Mouse (Mus musculus) CH12.LX (cell line): ENCODE measurements around the gene Cops4. TPM values are rescaled to one million over a fixed set of nuclear protein-coding genes. Genes with fewer than 3 reads are reported as not detected.

Source experiments
- DNase-seq: peaks from one replicate; pipeline ENCODE4 v3.0.0-alpha.2; 2013; ENCODE audit errors: extremely low read depth
- H3K27ac ChIP-seq: 2 replicates; pipeline ENCODE4 v1.5.1; 2012; ENCODE audit warnings: low read depth, mild to moderate bottlenecking, control low read depth, moderate library complexity; ENCODE audit not compliant: insufficient read depth
- H3K27me3 ChIP-seq: replicated peaks from 2 replicates; pipeline ENCODE3; 2012; ENCODE audit warnings: inconsistent platforms
- H3K36me3 ChIP-seq, 2 experiments: replicated peaks in 1 of 2; 2 replicates each; pipeline versions ENCODE3 to v1.6.1; 2012; ENCODE audit warnings: inconsistent platforms in 1 of 2, low read length in 1 of 2, mild to moderate bottlenecking in 1 of 2, mixed read lengths in 1 of 2, moderate library complexity in 1 of 2; ENCODE audit not compliant: control insufficient read depth in 1 of 2, insufficient read depth in 1 of 2
- H3K4me1 ChIP-seq, 2 experiments: 2 replicates each; pipeline ENCODE4 v1.6.1; 2012; ENCODE audit warnings: inconsistent platforms in 1 of 2, moderate library complexity in 1 of 2; ENCODE audit not compliant: insufficient read depth in 2 of 2, control insufficient read depth in 1 of 2
- H3K4me2 ChIP-seq: 2 replicates; pipeline ENCODE4 v1.6.1; 2012; ENCODE audit warnings: low read depth, mild to moderate bottlenecking, control low read depth; ENCODE audit not compliant: poor library complexity, insufficient read depth, severe bottlenecking
- H3K4me3 ChIP-seq, 3 experiments: fragments of 150-350 bp in 1 of 3; sonication (generic) in 1 of 3; replicated peaks in 1 of 3; 2 replicates each; pipeline versions ENCODE3 to v1.5.1; 2011 to 2012; ENCODE audit warnings: low read depth in 2 of 3, low read length in 2 of 3, mild to moderate bottlenecking in 2 of 3, moderate library complexity in 2 of 3, control low read depth in 1 of 3, improper control_type of control experiment in 1 of 3, inconsistent platforms in 1 of 3, mixed read lengths in 1 of 3; ENCODE audit not compliant: poor library complexity in 1 of 3
- H3K79me2 ChIP-seq: replicated peaks from 2 replicates; pipeline ENCODE4 v1.6.1; 2012; ENCODE audit warnings: mild to moderate bottlenecking, moderate library complexity; ENCODE audit not compliant: control insufficient read depth, poor library complexity, insufficient read depth, severe bottlenecking; ENCODE audit errors: extremely low read depth
- H3K9ac ChIP-seq: 2 replicates; pipeline ENCODE4 v1.6.1; 2012; ENCODE audit warnings: low read depth, mild to moderate bottlenecking, control low read depth, moderate library complexity; ENCODE audit not compliant: insufficient read depth
- H3K9me3 ChIP-seq: replicated peaks from 2 replicates; pipeline ENCODE3; 2012; ENCODE audit warnings: low read length, inconsistent platforms, mixed read lengths
- BHLHE40 ChIP-seq: IDR thresholded peaks from 2 replicates; pipeline ENCODE4 v1.6.1; 2011; ENCODE audit warnings: mild to moderate bottlenecking, low read depth, low read length, improper control_type of control experiment
- CHD1 ChIP-seq: IDR thresholded peaks from 2 replicates; pipeline ENCODE4 v1.6.1; 2012; ENCODE audit warnings: low read depth, low read length, improper control_type of control experiment, inconsistent platforms
- E2F4 ChIP-seq: IDR thresholded peaks from 2 replicates; pipeline ENCODE4 v1.6.1; 2011; ENCODE audit warnings: low read depth, low read length, improper control_type of control experiment; ENCODE audit not compliant: insufficient replicate concordance
- ELF1 ChIP-seq: IDR thresholded peaks from 2 replicates; pipeline ENCODE4 v1.6.1; 2014; ENCODE audit warnings: low read depth, mild to moderate bottlenecking, inconsistent platforms, low read length, improper control_type of control experiment
- EP300 ChIP-seq: IDR thresholded peaks from 2 replicates; pipeline ENCODE4 v1.6.1; 2011; ENCODE audit warnings: low read length, improper control_type of control experiment
- ETS1 ChIP-seq: conservative IDR thresholded peaks from 2 replicates; pipeline ENCODE4 v1.6.1; 2012; ENCODE audit warnings: low read depth, mild to moderate bottlenecking, inconsistent platforms, low read length, improper control_type of control experiment, moderate library complexity
- GABPA ChIP-seq: IDR thresholded peaks from 2 replicates; pipeline ENCODE4 v1.6.1; 2012; ENCODE audit warnings: low read depth, low read length, improper control_type of control experiment, inconsistent platforms; ENCODE audit not compliant: insufficient replicate concordance
- HCFC1 ChIP-seq: IDR thresholded peaks from 2 replicates; pipeline ENCODE4 v1.6.1; 2012; ENCODE audit warnings: low read depth, mild to moderate bottlenecking, inconsistent platforms, low read length, improper control_type of control experiment
- IRF4 ChIP-seq: IDR thresholded peaks from 2 replicates; pipeline ENCODE4 v1.6.1; 2014; ENCODE audit warnings: low read depth, mild to moderate bottlenecking, inconsistent platforms, low read length, improper control_type of control experiment
- JUND ChIP-seq: conservative IDR thresholded peaks from 2 replicates; pipeline ENCODE4 v1.6.1; 2011; ENCODE audit warnings: low read depth, low read length, improper control_type of control experiment
- MAZ ChIP-seq: IDR thresholded peaks from 2 replicates; pipeline ENCODE4 v1.6.1; 2012; ENCODE audit warnings: low read depth, mild to moderate bottlenecking, inconsistent platforms, low read length, improper control_type of control experiment, moderate library complexity
- MYC ChIP-seq: IDR thresholded peaks from 2 replicates; pipeline ENCODE4 v1.6.1; 2011; ENCODE audit warnings: low read depth, mild to moderate bottlenecking, improper control_type of control experiment, low read length
- POLR2A ChIP-seq: IDR thresholded peaks from 2 replicates; pipeline ENCODE4 v1.6.1; 2011; ENCODE audit warnings: low read depth, mild to moderate bottlenecking, improper control_type of control experiment, low read length
- RCOR1 ChIP-seq: conservative IDR thresholded peaks from 2 replicates; pipeline ENCODE4 v1.6.1; 2012; ENCODE audit warnings: low read depth, mild to moderate bottlenecking, inconsistent platforms, low read length, improper control_type of control experiment
- SMC3 ChIP-seq: IDR thresholded peaks from 2 replicates; pipeline ENCODE4 v1.6.1; 2011; ENCODE audit warnings: low read depth, low read length, improper control_type of control experiment
- TBP ChIP-seq: conservative IDR thresholded peaks from 2 replicates; pipeline ENCODE4 v1.6.1; 2011; ENCODE audit warnings: low read depth, low read length, improper control_type of control experiment
- UBTF ChIP-seq: IDR thresholded peaks from 2 replicates; pipeline ENCODE4 v1.6.1; 2012; ENCODE audit warnings: low read depth, mild to moderate bottlenecking, inconsistent platforms, low read length, improper control_type of control experiment, moderate library complexity
- USF1 ChIP-seq: IDR thresholded peaks from 2 replicates; pipeline ENCODE4 v1.6.1; 2014; ENCODE audit warnings: low read depth, mild to moderate bottlenecking, inconsistent platforms, low read length, improper control_type of control experiment
- ZC3H11A ChIP-seq: IDR thresholded peaks from 2 replicates; pipeline ENCODE4 v1.6.1; 2012; ENCODE audit warnings: low read depth, mild to moderate bottlenecking, inconsistent platforms, low read length, improper control_type of control experiment
- ZMIZ1 ChIP-seq: IDR thresholded peaks from 2 replicates; pipeline ENCODE4 v1.6.1; 2012; ENCODE audit warnings: low read depth, mild to moderate bottlenecking, inconsistent platforms, low read length, improper control_type of control experiment
- ZNF384 ChIP-seq: IDR thresholded peaks from 2 replicates; pipeline ENCODE4 v1.6.1; 2012; ENCODE audit warnings: low read depth, low read length, improper control_type of control experiment, inconsistent platforms
- dilution Hi-C: fragments of 300-500 bp; cut with MboI; formaldehyde crosslinking; loops from 2 replicates; pipeline ENCODE4 v1.14.3; 2020; ENCODE audit warnings: low sequenced_read_pairs; ENCODE audit not compliant: extremely low pct_unique_long_range_greater_than_20kb, extremely low pct_ligation_motif_present
- in situ Hi-C: fragments of 300-500 bp; cut with MboI; formaldehyde crosslinking; loops from 3 replicates; pipeline ENCODE4 v1.14.3; 2019; ENCODE audit warnings: low sequenced_read_pairs, low pct_ligation_motif_present, low pct_unique_long_range_greater_than_20kb, mixed read lengths
- polyA plus RNA-seq: library from polyadenylated mRNA; unstranded; fragments of >175 nt; gene quantifications from 2 replicates; pipeline ENCODE4 v1.2.1, GENCODE M21; 2012; ENCODE audit warnings: low read depth; ENCODE audit not compliant: insufficient read length
- total RNA-seq, 2 experiments: library from RNA; depleted of rRNA; stranded (reverse); fragments of 300-350 nt in 1 of 2; fragments of >200 nt in 1 of 2; gene quantifications; 2 replicates each; pipeline ENCODE4 v1.2.3; 2012 to 2014

Cops4 gene
- total and polyA plus RNA-seq, 3 experiments, result 122 to 264 (median 133) TPM

DNA sequence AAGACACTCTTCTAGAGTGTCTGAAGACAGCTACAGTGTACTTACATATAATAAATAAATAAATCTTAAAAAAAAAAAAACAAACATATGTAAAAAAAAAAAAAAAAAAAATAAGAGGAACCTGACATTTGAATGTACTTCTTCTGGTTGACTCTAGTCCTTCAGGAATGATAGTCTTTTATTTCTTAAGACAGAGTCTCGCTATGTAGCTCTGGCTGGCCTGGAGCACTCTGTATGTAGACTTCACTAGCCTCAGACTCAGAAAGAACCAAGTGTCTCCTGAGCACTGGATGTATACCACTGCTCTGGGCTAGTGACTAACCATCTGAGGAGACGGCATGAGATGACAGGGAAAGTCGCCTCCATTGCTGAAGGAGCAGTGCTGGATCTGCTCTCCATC, 67.5 kb downstream of the Cops4 start:
- in situ Hi-C loops (no loop called here), dilution Hi-C loops (no loop called here)
- no peak for DNase-seq
- no peak overlapping the region for H3K9ac ChIP-seq
- peaks cover 11 to 57% of the 10 kb centered on the region in 2 experiments for H3K4me1 ChIP-seq
- H3K36me3 ChIP-seq, result no peaks in the 10 kb centered on the region
- H3K27me3 ChIP-seq, result no peaks in the 10 kb centered on the region
- TF ChIP-seq IRF4 (no peak), MAZ (no peak), ZNF384 (peak; percentile 43; the same call in 1 of the 2 replicates), HCFC1 (no peak), RCOR1 (no peak), USF1 (no peak), ZMIZ1 (no peak), POLR2A (no peak), UBTF (0 out of 2 replicates have a peak, but pooled peaks have one; percentile 43), SMC3 (no peak), ZC3H11A (no peak), TBP (no peak; the same call in none of the 2 replicates), MYC (0 out of 2 replicates have a peak, but pooled peaks have one; percentile 7), BHLHE40 (no peak), ELF1 (no peak)
- H3K79me2 ChIP-seq, result no peaks in the 10 kb centered on the region
- no peak overlapping the region for H3K4me3 ChIP-seq
- peak overlapping the region; percentile 34; the same call in 1 of the 2 replicates for H3K4me2 ChIP-seq
- H3K27ac ChIP-seq, result peak overlapping the region; percentile 82
- no peaks in the 10 kb centered on the region for H3K9me3 ChIP-seq

GRCm38 (mm10) chr5:100587136-100587535, 69.0 kb downstream of the Cops4 start:
- Histone ChIP-seq H3K79me2 (no peaks in the 10 kb centered on the region), H3K4me3 (no peak overlapping the region), H3K36me3 (no peaks in the 10 kb centered on the region), H3K9me3 (no peaks in the 10 kb centered on the region), H3K4me2 (0 out of 2 replicates have a peak overlapping the region, but pooled peaks have one; percentile 7), H3K27ac (no peak overlapping the region), H3K4me1 (peaks cover 9 to 44% of the 10 kb centered on the region in 2 experiments), H3K9ac (0 out of 2 replicates have a peak overlapping the region, but pooled peaks have one; percentile 22), H3K27me3 (no peaks in the 10 kb centered on the region)
- in situ Hi-C loops, result no loop called here
- dilution Hi-C loops, result no loop called here
- DNase-seq, result no peak
- TF ChIP-seq JUND, result no peak
- TF ChIP-seq EP300, result no peak
- TF ChIP-seq ELF1, result no peak
- no peak for TF ChIP-seq HCFC1
- no peak for TF ChIP-seq ETS1
- no peak for TF ChIP-seq RCOR1
- TF ChIP-seq POLR2A, result no peak
- TF ChIP-seq CHD1, result no peak
- TF ChIP-seq GABPA, result no peak
- no peak for TF ChIP-seq UBTF
- no peak for TF ChIP-seq ZNF384
- no peak for TF ChIP-seq E2F4
- TF ChIP-seq SMC3, result no peak
